Mouse (Mus musculus) C2C12 (cell line): ENCODE measurements around the gene Magi1. TPM values are rescaled to one million over a fixed set of nuclear protein-coding genes. Genes with fewer than 3 reads are reported as not detected.

Source experiments
- H3K27me3 ChIP-seq: one replicate; pipeline ENCODE4 v1.6.1; 2011; ENCODE audit not compliant: control insufficient read depth, insufficient read depth, insufficient read length
- H3K36me3 ChIP-seq: one replicate; pipeline ENCODE4 v1.6.1; 2011; ENCODE audit not compliant: control insufficient read depth, insufficient read depth
- H3K4me3 ChIP-seq: one replicate; pipeline ENCODE4 v1.5.1; 2011; ENCODE audit warnings: mild to moderate bottlenecking, control low read depth; ENCODE audit not compliant: poor library complexity, insufficient read depth, severe bottlenecking
- H3K79me2 ChIP-seq: one replicate; pipeline ENCODE4 v1.6.1; 2011; ENCODE audit not compliant: control insufficient read depth, insufficient read depth
- H3K79me3 ChIP-seq: one replicate; pipeline ENCODE4 v1.6.1; 2011; ENCODE audit warnings: low read depth, control low read depth
- H3ac ChIP-seq: one replicate; pipeline ENCODE3; 2011; ENCODE audit warnings: low read depth; ENCODE audit not compliant: control insufficient read depth, insufficient read length
- CEBPB ChIP-seq: IDR thresholded peaks from one replicate; pipeline ENCODE4 v1.6.1; 2011; ENCODE audit warnings: low read depth, mild to moderate bottlenecking, control low read depth, moderate library complexity
- CTCF ChIP-seq: IDR thresholded peaks from one replicate; pipeline ENCODE4 v1.5.1; 2011; ENCODE audit not compliant: control insufficient read depth, insufficient read depth, insufficient read length
- FOSL1 ChIP-seq: IDR thresholded peaks from one replicate; pipeline ENCODE4 v1.8.0; 2011; ENCODE audit warnings: mild to moderate bottlenecking, low read length; ENCODE audit not compliant: poor library complexity, insufficient read depth, severe bottlenecking
- MAX ChIP-seq: IDR thresholded peaks from one replicate; pipeline ENCODE4 v1.6.1; 2011; ENCODE audit warnings: mild to moderate bottlenecking, control low read depth
- MYOD1 ChIP-seq: IDR thresholded peaks from one replicate; pipeline ENCODE4 v1.6.1; 2011; ENCODE audit warnings: low read depth; ENCODE audit not compliant: control insufficient read depth, insufficient read length
- MYOG ChIP-seq: IDR thresholded peaks from one replicate; pipeline ENCODE4 v1.6.1; 2011; ENCODE audit not compliant: control insufficient read depth, insufficient read length; ENCODE audit errors: extremely low read depth
- USF1 ChIP-seq: IDR thresholded peaks from one replicate; pipeline ENCODE4 v1.6.1; 2011; ENCODE audit warnings: low read depth, mild to moderate bottlenecking, control low read depth, moderate library complexity
- polyA plus RNA-seq: library from polyadenylated mRNA; unstranded; fragments of >200 nt; fragmentation: generic; extraction: Trizol; gene quantifications from one replicate; pipeline ENCODE4 v1.2.1, GENCODE M21; 2012; ENCODE audit warnings: missing spikeins

Gene Magi1
- polyA plus RNA-seq, 1 experiment, result 3.8 TPM

DNA sequence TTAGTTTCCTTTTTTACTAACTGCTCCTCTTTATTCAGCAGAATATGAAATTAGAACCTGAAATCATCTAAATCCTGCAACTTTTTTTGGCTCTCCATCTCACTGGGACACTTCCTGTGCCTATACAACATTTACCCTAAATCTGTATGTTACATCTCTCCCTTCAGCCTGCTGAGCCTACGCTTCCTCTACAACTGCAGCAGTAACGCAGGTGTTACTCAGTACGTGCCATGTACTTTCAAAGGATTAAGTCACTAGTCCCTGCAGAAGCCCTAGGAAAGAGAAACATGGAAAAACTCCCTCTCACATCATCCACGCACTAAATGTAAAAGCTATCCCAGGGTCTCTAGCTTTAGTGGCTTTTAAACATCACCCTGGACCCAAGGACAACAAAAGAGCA is 220.2 kb downstream of the Magi1 start:
- H3K4me3 ChIP-seq, result no peak overlapping the region
- H3ac ChIP-seq, result no peak overlapping the region
- no peaks in the 10 kb centered on the region for H3K27me3 ChIP-seq
- peaks cover under 1% of the 10 kb centered on the region for H3K79me3 ChIP-seq
- no peak for TF ChIP-seq CTCF
- no peak for TF ChIP-seq MYOG
- TF ChIP-seq USF1, result no peak
- no peak for TF ChIP-seq FOSL1
- TF ChIP-seq MAX, result no peak
- no peak for TF ChIP-seq CEBPB
- TF ChIP-seq MYOD1, result no peak
- no peaks in the 10 kb centered on the region for H3K36me3 ChIP-seq
- H3K79me2 ChIP-seq, result peaks cover 7% of the 10 kb centered on the region

DNA sequence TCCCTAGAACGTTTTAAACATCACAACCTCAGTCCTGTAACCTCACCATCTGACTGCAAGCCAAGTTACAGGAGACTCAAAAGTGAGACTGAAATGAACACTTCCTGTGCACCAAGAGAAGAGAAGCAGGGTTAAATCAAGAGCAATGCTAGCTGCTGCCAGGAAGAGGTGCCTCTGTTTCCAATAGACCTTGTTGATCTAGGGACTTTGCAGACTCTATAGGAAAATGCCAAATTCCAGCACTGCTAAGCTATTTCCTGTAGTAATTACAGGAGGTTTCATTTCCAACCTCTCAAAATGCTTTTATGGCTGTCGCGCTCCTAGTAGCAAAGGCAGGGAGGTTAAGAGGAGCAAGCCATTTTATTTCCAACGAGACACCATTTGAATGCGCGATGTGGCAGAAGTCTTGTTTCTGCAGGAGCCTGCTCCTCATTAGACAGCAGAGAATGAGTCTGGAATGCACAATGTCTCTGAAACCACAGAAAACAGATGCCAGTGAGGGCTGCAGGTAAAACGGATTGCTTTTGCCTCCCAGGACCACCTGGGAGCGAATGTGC is 222.2 kb downstream of the Magi1 start:
- TF ChIP-seq CEBPB (no peak), FOSL1 (no peak), USF1 (no peak), MAX (no peak), CTCF (no peak), MYOD1 (no peak), MYOG (no peak)
- Histone ChIP-seq H3K27me3 (no peaks in the 10 kb centered on the region), H3ac (no peak overlapping the region), H3K36me3 (no peaks in the 10 kb centered on the region), H3K79me3 (peaks cover 3% of the 10 kb centered on the region), H3K79me2 (peaks cover 7% of the 10 kb centered on the region), H3K4me3 (no peak overlapping the region)

- H3K4me3 ChIP-seq, result no peak overlapping the region
- no peak overlapping the region for H3ac ChIP-seq
- H3K36me3 ChIP-seq, result no peaks in the 10 kb centered on the region
- peaks cover 7% of the 10 kb centered on the region for H3K79me2 ChIP-seq
- TF ChIP-seq MYOG, result no peak
- no peak for TF ChIP-seq USF1
- no peak for TF ChIP-seq FOSL1
- no peak for TF ChIP-seq MAX
- TF ChIP-seq CEBPB, result no peak
- no peak for TF ChIP-seq CTCF
- no peak for TF ChIP-seq MYOD1
- H3K79me3 ChIP-seq, result peaks cover 3% of the 10 kb centered on the region
- H3K27me3 ChIP-seq, result no peaks in the 10 kb centered on the region
Measured at GRCm38 (mm10) chr6:94060621-94061213, 223.0 kb downstream of the Magi1 start.

GRCm38 (mm10) chr6:94059090-94059489 is 224.6 kb downstream of the Magi1 start:
- no peak for TF ChIP-seq CTCF
- TF ChIP-seq USF1, result no peak
- no peak for TF ChIP-seq MAX
- no peak for TF ChIP-seq CEBPB
- TF ChIP-seq MYOG, result no peak
- TF ChIP-seq FOSL1, result no peak
- TF ChIP-seq MYOD1, result no peak
- H3K36me3 ChIP-seq, result no peaks in the 10 kb centered on the region
- no peak overlapping the region for H3ac ChIP-seq
- H3K79me2 ChIP-seq, result peaks cover 7% of the 10 kb centered on the region
- H3K27me3 ChIP-seq, result no peaks in the 10 kb centered on the region
- peaks cover 3% of the 10 kb centered on the region for H3K79me3 ChIP-seq
- no peak overlapping the region for H3K4me3 ChIP-seq

GRCm38 (mm10) chr6:94053920-94054319 is 229.8 kb downstream of the Magi1 start:
- no peak overlapping the region for H3ac ChIP-seq
- no peaks in the 10 kb centered on the region for H3K36me3 ChIP-seq
- H3K79me3 ChIP-seq, result peaks cover 3% of the 10 kb centered on the region
- no peaks in the 10 kb centered on the region for H3K79me2 ChIP-seq
- H3K27me3 ChIP-seq, result no peaks in the 10 kb centered on the region
- no peak for TF ChIP-seq FOSL1
- no peak for TF ChIP-seq USF1
- TF ChIP-seq CEBPB, result no peak
- TF ChIP-seq CTCF, result no peak
- no peak for TF ChIP-seq MYOD1
- TF ChIP-seq MYOG, result no peak
- no peak for TF ChIP-seq MAX
- H3K4me3 ChIP-seq, result no peak overlapping the region

GRCm38 (mm10) chr6:94045180-94045579 is 238.5 kb downstream of the Magi1 start:
- no peaks in the 10 kb centered on the region for H3K27me3 ChIP-seq
- H3K79me3 ChIP-seq, result no peaks in the 10 kb centered on the region
- H3ac ChIP-seq, result no peak overlapping the region
- no peaks in the 10 kb centered on the region for H3K79me2 ChIP-seq
- H3K36me3 ChIP-seq, result no peaks in the 10 kb centered on the region
- no peak overlapping the region for H3K4me3 ChIP-seq
- TF ChIP-seq MAX (no peak), CTCF (no peak), FOSL1 (no peak), USF1 (no peak), MYOD1 (no peak), CEBPB (no peak), MYOG (no peak)
